Mouse (Mus musculus) kidney, adult 2 months (tissue): ENCODE data around the gene Zdhhc17.

Source experiments
- CTCF ChIP-seq: fragments of 200-500 bp; conservative IDR thresholded peaks from 2 replicates; pipeline ENCODE4 v1.5.1; 2011; ENCODE audit warnings: low read depth, mild to moderate bottlenecking, control low read depth, low read length, moderate library complexity, mixed read lengths; ENCODE audit not compliant: insufficient read depth, insufficient read length
- POLR2A ChIP-seq: fragments of 200-500 bp; IDR thresholded peaks from one replicate; pipeline ENCODE4 v1.6.1; 2011; ENCODE audit warnings: low read depth, low read length, control low read depth

DNA sequence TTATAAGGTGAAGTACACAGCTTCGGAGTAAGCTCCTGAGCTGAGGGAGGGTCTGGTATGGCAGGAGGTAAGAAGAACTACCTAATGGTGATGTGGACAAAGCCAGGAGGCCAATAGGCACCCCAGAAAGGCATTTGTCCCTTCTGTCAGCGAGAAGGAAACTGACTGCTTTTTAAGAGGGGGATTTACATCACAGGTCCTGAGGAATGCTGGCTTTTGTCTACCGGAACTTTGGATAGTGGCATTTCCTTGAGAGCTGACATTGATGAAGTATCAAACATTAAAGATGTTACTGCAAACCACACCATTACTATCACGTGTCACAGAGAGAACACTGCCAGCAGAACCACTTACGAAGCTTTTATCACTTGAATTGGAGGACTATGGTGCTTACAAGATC lies 15.2 kb downstream of the Zdhhc17 start:
- no peak for TF ChIP-seq POLR2A
- TF ChIP-seq CTCF = no peak
